Mouse (Mus musculus) brain, adult 10 weeks (tissue): ENCODE data around the gene Med13l. TPM values are rescaled to one million over a fixed set of nuclear protein-coding genes. Genes with fewer than 3 reads are reported as not detected.

Experiments
- polyA plus RNA-seq: library from polyadenylated mRNA; stranded (reverse); fragments of 350-450 nt; fragmentation: Illumina TruSeq; extraction: RNeasy Lipid Tissue Mini Kit (QIAGEN cat#74804); gene quantifications from one replicate; pipeline ENCODE4 v1.2.3, GENCODE M21; 2015; ENCODE audit warnings: low read depth, low replicate concordance

The Med13l gene
- polyA plus RNA-seq, result 24.6 TPM

DNA sequence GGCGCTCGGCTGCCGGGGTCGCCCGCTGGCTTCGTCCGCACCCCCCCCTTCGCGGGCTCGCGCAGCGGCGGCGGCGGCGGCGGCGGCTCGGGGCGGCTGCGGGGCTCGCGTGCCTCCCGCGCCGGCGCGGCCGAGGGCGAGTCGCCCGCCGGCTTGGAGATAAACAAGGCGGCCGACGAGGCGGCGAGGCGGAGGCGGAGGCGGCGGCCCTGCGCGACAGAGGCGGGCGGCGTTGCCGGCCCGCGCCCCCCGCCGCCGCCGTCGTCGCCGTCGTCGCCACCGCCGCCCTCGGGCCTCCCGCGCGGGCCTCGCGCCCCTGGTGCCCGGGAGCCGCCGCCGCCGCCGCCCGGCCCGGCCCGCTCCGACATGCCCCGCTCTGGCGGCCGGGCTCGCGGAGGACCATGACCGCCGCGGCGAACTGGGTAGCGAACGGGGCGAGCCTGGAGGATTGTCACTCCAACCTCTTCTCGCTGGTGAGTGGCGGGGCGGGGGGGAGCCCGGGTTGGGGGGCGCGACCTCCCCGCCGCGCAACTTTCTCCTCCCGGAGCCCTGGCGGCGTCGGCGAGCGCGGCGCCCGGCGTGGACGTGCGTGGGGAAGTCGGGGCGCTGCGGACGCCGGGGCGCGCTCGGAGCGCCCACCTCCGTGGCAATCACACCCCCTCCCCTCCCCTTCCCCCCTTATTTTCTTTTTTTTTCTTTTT is at the start of gene Med13l:
Med13l (plus strand) TSS at position 295 of the 701 bp plus-strand sequence.

